ENCODE assay signal across 17 mouse cellular contexts in genomic region chr11:52418358-52418757, GRCm38 (mm10). TPM values are rescaled to one million over a fixed set of nuclear protein-coding genes. Genes with fewer than 3 reads are reported as not detected.
DNase-seq lines count a peak whose midpoint lies in the region; ATAC-seq lines count a peak whose summit lies in the region.
"Had no signal": no experiment of that assay in that cellular context is flagged by ENCODE, and none has a peak within 500 bp of the region (broad histone marks: within the 10 kb centered on the region; RNA-seq: fewer than 3 reads in every experiment).

No protein-coding gene starts in this region.

- H3K9me3 ChIP-seq in heart, embryonic 13.5 days, result no peaks in the 10 kb centered on the region
- H3K9me3 ChIP-seq in intestine, embryonic 15.5 days, result no peaks in the 10 kb centered on the region
- no peaks in the 10 kb centered on the region for H3K9me3 ChIP-seq in liver, embryonic 12.5 days (replicated peaks)
- H3K9me3 ChIP-seq: heart, embryonic 12.5 days; hindbrain, embryonic 15.5 days; midbrain, embryonic 12.5 days had no signal

- no peak overlapping the region for H3K4me3 ChIP-seq in heart, embryonic 13.5 days
- no peak overlapping the region for H3K4me3 ChIP-seq in intestine, embryonic 15.5 days (replicated peaks)
- H3K4me3 ChIP-seq in liver, embryonic 12.5 days, result no peak overlapping the region
- H3K4me3 ChIP-seq: heart, embryonic 12.5 days; hindbrain, embryonic 15.5 days; midbrain, embryonic 12.5 days; myocyte had no signal

- H3K9ac ChIP-seq in heart, embryonic 13.5 days, result no peak overlapping the region
- H3K9ac ChIP-seq in intestine, embryonic 15.5 days, result no peak overlapping the region
- H3K9ac ChIP-seq in liver, embryonic 12.5 days, result no peak overlapping the region
- H3K9ac ChIP-seq: forebrain, postnatal 0 days; heart, embryonic 12.5 days; hindbrain, embryonic 15.5 days; midbrain, embryonic 12.5 days had no signal

- intact Hi-C loops in heart, postnatal 36 days (cut with DNase I), result no loop called here

- no peak for DNase-seq in heart, postnatal 36 days
- DNase-seq in 3134 (ENCODE audit: extremely low read depth, insufficient read length, low spot score) (peak; percentile 61), NIH3T3 (ENCODE audit: low read depth) (peak; percentile 75)
- DNase-seq in right cerebral cortex, postnatal 4 days, result no peak
- DNase-seq: cerebellum, adult 11-12 months; forebrain, postnatal 0 days; gastrocnemius, postnatal 36 days; left cerebral cortex, postnatal 4 days; lung, postnatal 36 days had no signal

- H3K36me3 ChIP-seq in heart, embryonic 13.5 days, result no peaks in the 10 kb centered on the region
- no peaks in the 10 kb centered on the region for H3K36me3 ChIP-seq in intestine, embryonic 15.5 days
- H3K36me3 ChIP-seq in liver, embryonic 12.5 days, result no peaks in the 10 kb centered on the region
- H3K36me3 ChIP-seq: heart, embryonic 12.5 days; hindbrain, embryonic 15.5 days; midbrain, embryonic 12.5 days had no signal

- no peak overlapping the region for H3K4me2 ChIP-seq in heart, embryonic 13.5 days
- H3K4me2 ChIP-seq in intestine, embryonic 15.5 days (replicated peaks), result no peak overlapping the region
- H3K4me2 ChIP-seq in liver, embryonic 12.5 days, result no peak overlapping the region
- H3K4me2 ChIP-seq: heart, embryonic 12.5 days; hindbrain, embryonic 15.5 days; midbrain, embryonic 12.5 days had no signal

- peaks cover 9% of the 10 kb centered on the region for H3K4me1 ChIP-seq in heart, embryonic 13.5 days
- H3K4me1 ChIP-seq in intestine, embryonic 15.5 days (replicated peaks), result peaks cover 6% of the 10 kb centered on the region; the same call in 1 of the 2 replicates
- H3K4me1 ChIP-seq in liver, embryonic 12.5 days, result no peaks in the 10 kb centered on the region
- H3K4me1 ChIP-seq: heart, embryonic 12.5 days; midbrain, embryonic 12.5 days had no signal

- H3K27me3 ChIP-seq in heart, embryonic 13.5 days (replicated peaks), result no peaks in the 10 kb centered on the region
- H3K27me3 ChIP-seq in intestine, embryonic 15.5 days (replicated peaks), result no peaks in the 10 kb centered on the region
- H3K27me3 ChIP-seq in liver, embryonic 12.5 days (replicated peaks), result peaks cover 8% of the 10 kb centered on the region; the same call in 1 of the 2 replicates
- H3K27me3 ChIP-seq: heart, embryonic 12.5 days; hindbrain, embryonic 15.5 days; midbrain, embryonic 12.5 days had no signal

- WGBS in heart, embryonic 13.5 days, result 64% methylated on average over 5 of the region's 5 CpGs
- 55% methylated on average over 5 of the region's 5 CpGs for WGBS in intestine, embryonic 15.5 days
- WGBS in liver, embryonic 12.5 days (ENCODE audit: insufficient replicate concordance), result 70% methylated on average over 5 of the region's 5 CpGs

- H3K27ac ChIP-seq in heart, embryonic 13.5 days (replicated peaks), result peak overlapping the region; percentile 48
- H3K27ac ChIP-seq in intestine, embryonic 15.5 days, result peak overlapping the region; percentile 22; the same call in 1 of the 2 replicates
- H3K27ac ChIP-seq in liver, embryonic 12.5 days, result no peak overlapping the region
- H3K27ac ChIP-seq: hindbrain, embryonic 15.5 days; midbrain, embryonic 12.5 days had no signal

- no peak for ATAC-seq in heart, embryonic 13.5 days (ENCODE audit: extremely low read depth, insufficient number of reproducible peaks, low FRiP score, low TSS enrichment)
- ATAC-seq in intestine, embryonic 15.5 days, result peak; percentile 36; the same call in 1 of the 2 replicates
- no peak for ATAC-seq in liver, embryonic 12.5 days
- ATAC-seq: CD4-positive, CD25-positive, alpha-beta regulatory T cell, adult 4 months; forebrain, postnatal 0 days had no signal

RNA-seq across cellular contexts. Expression of gene 9530068E07Rik, which starts 22.1 kb away (rescaled TPM):
- polyA plus RNA-seq in heart, embryonic 13.5 days (2015; fragmentation: Nextera tagmentation; extraction: Ambion mirVana), result 193 and 201 TPM in 2 replicates
- total RNA-seq in heart, postnatal 36 days (2021), result 10 to 100 TPM; 75.4 to 81.3 TPM
- 159 and 166 TPM in 2 replicates for polyA plus RNA-seq in intestine, embryonic 15.5 days (2015; fragmentation: Nextera tagmentation; extraction: Ambion mirVana)
- 72.5 and 76.4 TPM in 2 replicates for polyA plus RNA-seq in liver, embryonic 12.5 days (2016; fragmentation: Nextera tagmentation; extraction: Ambion mirVana)

RNA-seq across cellular contexts. Expression of gene Vdac1, which starts 57.7 kb away (rescaled TPM):
- 414 and 452 TPM in 2 replicates for polyA plus RNA-seq in heart, embryonic 13.5 days (2015; fragmentation: Nextera tagmentation; extraction: Ambion mirVana)
- total RNA-seq in heart, postnatal 36 days (2021), result 1,000 to 10,000 TPM; 1,074 to 1,088 TPM
- polyA plus RNA-seq in intestine, embryonic 15.5 days (2015; fragmentation: Nextera tagmentation; extraction: Ambion mirVana), result 287 and 295 TPM in 2 replicates
- polyA plus RNA-seq in liver, embryonic 12.5 days (2016; fragmentation: Nextera tagmentation; extraction: Ambion mirVana), result 156 and 159 TPM in 2 replicates

Comparison
In these comparisons a context has a peak if more than half of its experiments do, and no peak if none do; other contexts are left out.
1. DNase-seq: peak in 3134 (single experiment) and NIH3T3 (single experiment); none in heart, postnatal 36 days (0 of 2) and right cerebral cortex, postnatal 4 days (single experiment).